Mouse (Mus musculus): ENCODE data around the gene Myh13.

DNA sequence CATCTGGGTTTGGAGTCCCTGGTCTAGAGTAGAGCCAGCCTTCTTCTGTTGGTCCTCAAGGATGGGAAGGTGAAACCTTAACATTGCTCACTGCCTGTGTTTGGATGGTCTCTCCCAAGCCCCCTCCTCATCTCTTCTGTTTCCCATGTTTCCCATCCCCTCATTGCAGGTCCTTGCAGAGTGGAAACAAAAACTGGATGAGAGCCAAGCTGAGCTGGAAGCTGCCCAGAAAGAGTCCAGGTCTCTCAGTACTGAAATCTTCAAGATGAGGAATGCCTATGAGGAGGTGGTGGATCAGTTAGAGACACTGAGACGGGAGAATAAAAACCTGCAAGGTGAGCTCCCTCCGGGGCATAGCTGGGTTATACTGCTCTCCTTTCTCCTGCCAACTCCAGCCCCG, 40.8 kb downstream of the Myh13 start:
- TF ChIP-seq CTCF (IDR thresholded peaks at IDR 0.05; ENCODE audit: borderline replicate concordance, extremely low read depth, insufficient read depth, insufficient read length) (no peak), POLR2A (IDR thresholded peaks at IDR 0.05; ENCODE audit: borderline replicate concordance, extremely low read depth, insufficient read depth, insufficient read length, poor library complexity, severe bottlenecking) (no peak)
